Mouse (Mus musculus): ENCODE results near the gene Serac1. TPM values are rescaled to one million over a fixed set of nuclear protein-coding genes. Genes with fewer than 3 reads are reported as not detected.

Gene Serac1
- total and polyA plus RNA-seq, 3 experiments: 6.9 to 9.6 (median 9.6) TPM

- Histone ChIP-seq H3K4me3 (ENCODE audit: low read depth, low read length) (peak within 1 kb of the TSS; percentile 75), H3K27me3 (ENCODE audit: insufficient read depth, low read length) (no peaks in the 10 kb centered on the region), H3K4me1 (ENCODE audit: insufficient read depth, low read depth, low read length) (peaks cover 25% of the 10 kb centered on the region), H3K9me3 (replicated peaks) (no peaks in the 10 kb centered on the region), H3K36me3 (replicated peaks) (peaks cover 11% of the 10 kb centered on the region)
- peak; percentile 89 for DNase-seq (ENCODE audit: low spot score)
- TF ChIP-seq POLR2AphosphoS5 (IDR thresholded peaks at IDR 0.05; ENCODE audit: insufficient replicate concordance, low read depth, low read length): no peak
- no peak for TF ChIP-seq TAL1 (conservative IDR thresholded peaks at IDR 0.05; ENCODE audit: low read depth, low read length)
- no peak for TF ChIP-seq CTCF (IDR thresholded peaks at IDR 0.05; ENCODE audit: low read depth, low read length)
- TF ChIP-seq GATA1 (IDR thresholded peaks at IDR 0.05; ENCODE audit: borderline replicate concordance, low read length): no peak
- TF ChIP-seq GATA2 (IDR thresholded peaks at IDR 0.05; ENCODE audit: borderline replicate concordance, low read depth, low read length): no peak
- ATAC-seq (ENCODE audit: extremely low read depth, insufficient number of reproducible peaks, low FRiP score, poor library complexity, severe bottlenecking): peak; percentile 88
These were observed 26.9 kb upstream of the Serac1 start, which contains the start of gene Tulp4 for GRCm38 (mm10) chr17:6106361-6107014. TSS of gene Tulp4 (plus strand) at chr17:6106437.

GRCm38 (mm10) chr17:6103566-6103965 lies 24.0 kb upstream of the Serac1 start:
- H3K4me1 ChIP-seq (ENCODE audit: insufficient read depth, low read depth, low read length): peaks cover 23% of the 10 kb centered on the region
- TF ChIP-seq GATA1 (IDR thresholded peaks at IDR 0.05; ENCODE audit: borderline replicate concordance, low read length) (no peak), GATA2 (IDR thresholded peaks at IDR 0.05; ENCODE audit: borderline replicate concordance, low read depth, low read length) (no peak), POLR2AphosphoS5 (IDR thresholded peaks at IDR 0.05; ENCODE audit: insufficient replicate concordance, low read depth, low read length) (no peak), TAL1 (conservative IDR thresholded peaks at IDR 0.05; ENCODE audit: low read depth, low read length) (no peak), CTCF (IDR thresholded peaks at IDR 0.05; ENCODE audit: low read depth, low read length) (no peak)
- H3K27me3 ChIP-seq (ENCODE audit: insufficient read depth, low read length): no peaks in the 10 kb centered on the region
- DNase-seq (ENCODE audit: low spot score) (no peak), ATAC-seq (ENCODE audit: extremely low read depth, insufficient number of reproducible peaks, low FRiP score, poor library complexity, severe bottlenecking) (no peak)
- no peaks in the 10 kb centered on the region for H3K9me3 ChIP-seq (replicated peaks)
- H3K4me3 ChIP-seq (ENCODE audit: low read depth, low read length): no peak overlapping the region
- H3K36me3 ChIP-seq (replicated peaks): no peaks in the 10 kb centered on the region

GRCm38 (mm10) chr17:6102287-6102686 lies 22.7 kb upstream of the Serac1 start:
- no peaks in the 10 kb centered on the region for H3K9me3 ChIP-seq (replicated peaks)
- no peaks in the 10 kb centered on the region for H3K27me3 ChIP-seq (ENCODE audit: insufficient read depth, low read length)
- ATAC-seq (ENCODE audit: extremely low read depth, insufficient number of reproducible peaks, low FRiP score, poor library complexity, severe bottlenecking): no peak
- peaks cover 2% of the 10 kb centered on the region for H3K36me3 ChIP-seq (replicated peaks)
- H3K4me1 ChIP-seq (ENCODE audit: insufficient read depth, low read depth, low read length): peaks cover 14% of the 10 kb centered on the region
- DNase-seq (ENCODE audit: low spot score): no peak
- TF ChIP-seq TAL1 (conservative IDR thresholded peaks at IDR 0.05; ENCODE audit: low read depth, low read length): no peak
- no peak for TF ChIP-seq GATA1 (IDR thresholded peaks at IDR 0.05; ENCODE audit: borderline replicate concordance, low read length)
- TF ChIP-seq GATA2 (IDR thresholded peaks at IDR 0.05; ENCODE audit: borderline replicate concordance, low read depth, low read length): no peak
- no peak for TF ChIP-seq CTCF (IDR thresholded peaks at IDR 0.05; ENCODE audit: low read depth, low read length)
- no peak for TF ChIP-seq POLR2AphosphoS5 (IDR thresholded peaks at IDR 0.05; ENCODE audit: insufficient replicate concordance, low read depth, low read length)
- no peak overlapping the region for H3K4me3 ChIP-seq (ENCODE audit: low read depth, low read length)

GRCm38 (mm10) chr17:6097884-6098283 lies 18.3 kb upstream of the Serac1 start:
- Histone ChIP-seq H3K27me3 (ENCODE audit: insufficient read depth, low read length) (no peaks in the 10 kb centered on the region), H3K4me1 (ENCODE audit: insufficient read depth, low read depth, low read length) (no peaks in the 10 kb centered on the region), H3K36me3 (replicated peaks) (peaks cover 9% of the 10 kb centered on the region), H3K9me3 (replicated peaks) (no peaks in the 10 kb centered on the region), H3K4me3 (ENCODE audit: low read depth, low read length) (no peak overlapping the region)
- TF ChIP-seq TAL1 (conservative IDR thresholded peaks at IDR 0.05; ENCODE audit: low read depth, low read length) (no peak), GATA2 (IDR thresholded peaks at IDR 0.05; ENCODE audit: borderline replicate concordance, low read depth, low read length) (no peak), CTCF (IDR thresholded peaks at IDR 0.05; ENCODE audit: low read depth, low read length) (peak; percentile 30)
- no peak for DNase-seq (ENCODE audit: low spot score)
- no peak for ATAC-seq (ENCODE audit: extremely low read depth, insufficient number of reproducible peaks, low FRiP score, poor library complexity, severe bottlenecking)

- TF ChIP-seq GATA2 (IDR thresholded peaks at IDR 0.05; ENCODE audit: borderline replicate concordance, low read depth, low read length) (no peak), GATA1 (IDR thresholded peaks at IDR 0.05; ENCODE audit: borderline replicate concordance, low read length) (no peak), POLR2AphosphoS5 (IDR thresholded peaks at IDR 0.05; ENCODE audit: insufficient replicate concordance, low read depth, low read length) (no peak), CTCF (IDR thresholded peaks at IDR 0.05; ENCODE audit: low read depth, low read length) (no peak), TAL1 (conservative IDR thresholded peaks at IDR 0.05; ENCODE audit: low read depth, low read length) (no peak)
- DNase-seq (ENCODE audit: low spot score): no peak
- no peaks in the 10 kb centered on the region for H3K9me3 ChIP-seq (replicated peaks)
- H3K36me3 ChIP-seq (replicated peaks): peaks cover 29% of the 10 kb centered on the region
- peaks cover 8% of the 10 kb centered on the region for H3K4me1 ChIP-seq (ENCODE audit: insufficient read depth, low read depth, low read length)
- no peaks in the 10 kb centered on the region for H3K27me3 ChIP-seq (ENCODE audit: insufficient read depth, low read length)
- no peak overlapping the region for H3K4me3 ChIP-seq (ENCODE audit: low read depth, low read length)
- ATAC-seq (ENCODE audit: extremely low read depth, insufficient number of reproducible peaks, low FRiP score, poor library complexity, severe bottlenecking): no peak
These were observed 16.0 kb upstream of the Serac1 start for GRCm38 (mm10) chr17:6095579-6095978.

GRCm38 (mm10) chr17:6091604-6092003 lies 12.1 kb upstream of the Serac1 start:
- no peak for ATAC-seq (ENCODE audit: extremely low read depth, insufficient number of reproducible peaks, low FRiP score, poor library complexity, severe bottlenecking)
- no peak for TF ChIP-seq GATA1 (IDR thresholded peaks at IDR 0.05; ENCODE audit: borderline replicate concordance, low read length)
- TF ChIP-seq CTCF (IDR thresholded peaks at IDR 0.05; ENCODE audit: low read depth, low read length): no peak
- TF ChIP-seq TAL1 (conservative IDR thresholded peaks at IDR 0.05; ENCODE audit: low read depth, low read length): no peak
- no peak for TF ChIP-seq POLR2AphosphoS5 (IDR thresholded peaks at IDR 0.05; ENCODE audit: insufficient replicate concordance, low read depth, low read length)
- no peak for TF ChIP-seq GATA2 (IDR thresholded peaks at IDR 0.05; ENCODE audit: borderline replicate concordance, low read depth, low read length)
- peaks cover 58% of the 10 kb centered on the region for H3K36me3 ChIP-seq (replicated peaks)

More at GRCm38 (mm10) chr17:6091604-6092003, 12.1 kb upstream of the Serac1 start:
- no peaks in the 10 kb centered on the region for H3K9me3 ChIP-seq (replicated peaks)
- no peaks in the 10 kb centered on the region for H3K27me3 ChIP-seq (ENCODE audit: insufficient read depth, low read length)
- no peak overlapping the region for H3K4me3 ChIP-seq (ENCODE audit: low read depth, low read length)
- DNase-seq (ENCODE audit: low spot score): no peak
- H3K4me1 ChIP-seq (ENCODE audit: insufficient read depth, low read depth, low read length): peaks cover 8% of the 10 kb centered on the region
